Mouse (Mus musculus) limb, embryonic 14.5 days (tissue): ENCODE measurements around the gene Mad2l1bp. TPM values are rescaled to one million over a fixed set of nuclear protein-coding genes. Genes with fewer than 3 reads are reported as not detected.

Source experiments
- ATAC-seq: fragments of 200-750 bp; cut with Nextera tagmentation; 2 replicates; pipeline ENCODE4 v1.8.0; 2017; ENCODE audit warnings: low read depth, moderate number of reproducible peaks, moderate TSS enrichment; ENCODE audit not compliant: low FRiP score
- DNase-seq: peaks from one replicate; pipeline ENCODE4 v3.0.0-alpha.2; 2015; ENCODE audit warnings: low spot score
- H3K27ac ChIP-seq: fragments of 300-500 bp; sonication (generic); replicated peaks from 2 replicates; pipeline ENCODE4 v1.5.1; 2014; ENCODE audit warnings: low read depth, mild to moderate bottlenecking, low read length, moderate library complexity, mixed read lengths
- H3K27me3 ChIP-seq: fragments of 300-500 bp; sonication (generic); 2 replicates; pipeline ENCODE4 v1.6.1; 2014; ENCODE audit warnings: low read length, mixed read lengths; ENCODE audit not compliant: control insufficient read depth, insufficient read depth
- H3K36me3 ChIP-seq: fragments of 300-500 bp; sonication (generic); 2 replicates; pipeline ENCODE4 v1.6.1; 2014; ENCODE audit warnings: mild to moderate bottlenecking, low read length, moderate library complexity, mixed read lengths; ENCODE audit not compliant: control insufficient read depth, insufficient read depth
- H3K4me1 ChIP-seq: fragments of 300-500 bp; sonication (generic); 2 replicates; pipeline ENCODE4 v1.6.1; 2014; ENCODE audit warnings: antibody characterized with exemption, low read length, mixed read lengths; ENCODE audit not compliant: control insufficient read depth, insufficient read depth
- H3K4me2 ChIP-seq: fragments of 300-500 bp; sonication (generic); replicated peaks from 2 replicates; pipeline ENCODE4 v1.6.1; 2014; ENCODE audit warnings: low read depth, mild to moderate bottlenecking, low read length, moderate library complexity; ENCODE audit not compliant: severe bottlenecking
- H3K4me3 ChIP-seq: fragments of 300-500 bp; sonication (generic); replicated peaks from 2 replicates; pipeline ENCODE4 v1.5.1; 2014; ENCODE audit warnings: low read length
- H3K9ac ChIP-seq: fragments of 300-500 bp; sonication (generic); 2 replicates; pipeline ENCODE4 v1.6.1; 2014; ENCODE audit warnings: mild to moderate bottlenecking, low read depth, low read length, moderate library complexity; ENCODE audit not compliant: severe bottlenecking
- H3K9me3 ChIP-seq: fragments of 300-500 bp; sonication (generic); 2 replicates; pipeline ENCODE4 v1.6.1; 2016; ENCODE audit warnings: low read length; ENCODE audit not compliant: control insufficient read depth
- POLR2A ChIP-seq: fragments of 200-500 bp; IDR thresholded peaks from 2 replicates; pipeline ENCODE4 v1.8.0; 2012; ENCODE audit warnings: inconsistent platforms, mild to moderate bottlenecking, moderate library complexity, borderline replicate concordance; ENCODE audit not compliant: insufficient read depth, insufficient read length; ENCODE audit errors: extremely low read depth
- WGBS: fragments of 180-500 bp; shearing (Covaris S2); extraction: QIAGEN DNeasy Blood & Tissue Kit; methylation state at CpG from one replicate; pipeline ENCODE4 v1.1.7; 2014; 5-methylcytosine and 5-hydroxymethylcytosine counted together
- polyA plus RNA-seq, 2 experiments: library from polyadenylated mRNA; depleted of rRNA in 1 of 2; stranded (reverse) in 1 of 2; unstranded in 1 of 2; fragments of >200 nt; fragmentation: Nextera tagmentation in 1 of 2; extraction: Ambion mirVana in 1 of 2; gene quantifications; 2 replicates each; pipeline versions ENCODE4 v1.2.1 to v1.2.3; 2012 to 2014

Mad2l1bp gene
- polyA plus RNA-seq, 2 experiments = 25.4 to 32.7 TPM

GRCm38 (mm10) chr17:46154336-46154735 lies 983 bp upstream of the Mad2l1bp start:
- no peak for TF ChIP-seq POLR2A
- Histone ChIP-seq H3K36me3 (no peaks in the 10 kb centered on the region), H3K9me3 (no peaks in the 10 kb centered on the region), H3K27me3 (no peaks in the 10 kb centered on the region), H3K4me3 (no peak overlapping the region), H3K4me1 (peaks cover 7% of the 10 kb centered on the region; the same call in 1 of the 2 replicates), H3K9ac (no peak overlapping the region), H3K27ac (no peak overlapping the region), H3K4me2 (no peak overlapping the region)
- WGBS = 98% methylated on average over 3 of the region's 3 CpGs
- ATAC-seq = no peak
- no peak for DNase-seq

GRCm38 (mm10) chr17:46143578-46144423 lies 9.6 kb downstream of the Mad2l1bp start, which contains the start of gene Rsph9:
Rsph9 (minus strand) TSS chr17:46144216.
- Histone ChIP-seq H3K27ac (no peak within 1 kb of the TSS), H3K4me2 (peak within 1 kb of the TSS; percentile 72), H3K9me3 (no peaks in the 10 kb centered on the region), H3K4me1 (0 out of 2 replicates have a peak, but pooled peaks cover 6% of the 10 kb centered on the region), H3K36me3 (peaks cover 33% of the 10 kb centered on the region), H3K9ac (peak within 1 kb of the TSS; percentile 36), H3K4me3 (peak within 1 kb of the TSS; percentile 47), H3K27me3 (no peaks in the 10 kb centered on the region)
- peak; percentile 94 for ATAC-seq
- no peak for TF ChIP-seq POLR2A
- peak; percentile 89 for DNase-seq
- WGBS = 7% methylated on average over 37 of the region's 37 CpGs

GRCm38 (mm10) chr17:46139872-46140271 lies 13.5 kb downstream of the Mad2l1bp start:
- DNase-seq (no peak), ATAC-seq (no peak)
- Histone ChIP-seq H3K27ac (no peak overlapping the region), H3K4me1 (0 out of 2 replicates have a peak, but pooled peaks cover 6% of the 10 kb centered on the region), H3K36me3 (no peaks in the 10 kb centered on the region), H3K4me3 (no peak overlapping the region), H3K9ac (no peak overlapping the region), H3K4me2 (no peak overlapping the region), H3K9me3 (no peaks in the 10 kb centered on the region), H3K27me3 (no peaks in the 10 kb centered on the region)
- TF ChIP-seq POLR2A = no peak
- WGBS = 79% methylated on average over 3 of the region's 3 CpGs

GRCm38 (mm10) chr17:46138563-46139236 lies 14.7 kb downstream of the Mad2l1bp start:
- Histone ChIP-seq H3K36me3 (no peaks in the 10 kb centered on the region), H3K9ac (no peak overlapping the region), H3K4me1 (0 out of 2 replicates have a peak, but pooled peaks cover 6% of the 10 kb centered on the region), H3K9me3 (no peaks in the 10 kb centered on the region), H3K4me3 (no peak overlapping the region), H3K27ac (no peak overlapping the region), H3K27me3 (no peaks in the 10 kb centered on the region), H3K4me2 (no peak overlapping the region)
- TF ChIP-seq POLR2A = no peak
- ATAC-seq (no peak), DNase-seq (no peak)
- 75% methylated on average over 8 of the region's 8 CpGs for WGBS

GRCm38 (mm10) chr17:46132862-46133261 lies 20.5 kb downstream of the Mad2l1bp start:
- no peaks in the 10 kb centered on the region for H3K27me3 ChIP-seq
- H3K4me2 ChIP-seq = no peak overlapping the region
- no peak overlapping the region for H3K9ac ChIP-seq
- no peak overlapping the region for H3K27ac ChIP-seq
- WGBS = 73% methylated on average over 8 of the region's 8 CpGs
- TF ChIP-seq POLR2A = no peak
- no peaks in the 10 kb centered on the region for H3K4me1 ChIP-seq
- no peak for DNase-seq
- no peak for ATAC-seq
- H3K36me3 ChIP-seq = peaks cover 20% of the 10 kb centered on the region
- no peak overlapping the region for H3K4me3 ChIP-seq
- H3K9me3 ChIP-seq = no peaks in the 10 kb centered on the region
